Comparison of ENCODE assay signal across 13 mouse cellular contexts in genomic region chr12:81274616-81275015, GRCm38 (mm10).
"Had no signal": no experiment of that assay in that cellular context is flagged by ENCODE, and none has a peak within 500 bp of the region (broad histone marks: within the 10 kb centered on the region; RNA-seq: fewer than 3 reads in every experiment).

No protein-coding gene starts in this region.

- ATAC-seq: lung, postnatal 0 days; midbrain, embryonic 13.5 days; midbrain, embryonic 16.5 days had no signal

- DNase-seq: kidney, adult 9 months; kidney, postnatal 25 days; layer of hippocampus, adult 9-11 months; liver, embryonic 13.5 days; lung, embryonic 14.5 days; lung, postnatal 36 days; retina, postnatal 1 day; right cerebral cortex, postnatal 25 days; spleen, adult 18-20 months; thymus, postnatal 25 days had no signal
